Mouse (Mus musculus) liver, adult (tissue): Measurements from ENCODE around the gene Gdpd5.

Experiments used
- GATA4 ChIP-seq: IDR thresholded peaks from 2 replicates; pipeline ENCODE4 v1.6.1; 2014; ENCODE audit warnings: mild to moderate bottlenecking, low read length; ENCODE audit not compliant: insufficient replicate concordance

Gene Gdpd5

DNA sequence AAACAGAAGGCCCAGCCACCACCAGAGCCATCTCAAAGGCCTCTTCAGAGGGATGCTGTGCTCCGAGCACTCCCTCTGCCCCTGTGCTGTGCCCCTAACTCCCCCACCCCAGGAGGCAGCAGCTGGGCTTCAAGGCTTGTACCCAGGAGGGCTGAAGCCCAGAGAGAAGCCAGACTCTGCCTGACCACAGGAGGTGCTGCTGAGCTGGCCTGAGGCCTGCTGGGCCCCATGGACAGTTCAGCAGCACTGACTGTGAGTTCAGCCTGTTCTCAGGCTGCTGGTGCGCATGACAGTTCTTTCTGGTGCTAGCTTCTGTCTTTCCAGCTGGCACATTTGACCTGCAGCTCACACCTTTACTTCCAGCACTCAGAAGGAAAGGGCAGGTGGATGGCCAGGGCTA, 64.6 kb downstream of the Gdpd5 start:
- no peak for TF ChIP-seq GATA4

DNA sequence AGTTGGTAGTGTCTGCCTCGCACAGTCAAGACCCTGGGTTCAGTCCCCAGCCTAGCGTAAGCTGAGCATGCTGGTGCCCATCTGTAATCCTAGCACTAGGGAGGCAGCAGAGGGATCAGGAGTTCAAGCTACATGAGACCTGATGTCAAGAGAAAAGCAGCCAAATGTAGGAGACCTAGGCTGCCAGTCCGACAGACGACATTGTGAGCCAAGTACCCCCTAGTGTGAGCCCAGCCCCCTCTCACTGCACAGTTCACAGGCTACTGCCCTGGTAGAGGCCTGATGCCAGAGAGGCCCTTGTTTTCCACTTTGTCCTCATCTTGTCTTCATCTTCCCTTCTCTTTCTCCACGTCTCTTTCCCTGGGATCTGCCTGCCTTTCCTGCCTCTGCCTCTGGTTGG, 66.1 kb downstream of the Gdpd5 start:
- TF ChIP-seq GATA4: no peak

DNA sequence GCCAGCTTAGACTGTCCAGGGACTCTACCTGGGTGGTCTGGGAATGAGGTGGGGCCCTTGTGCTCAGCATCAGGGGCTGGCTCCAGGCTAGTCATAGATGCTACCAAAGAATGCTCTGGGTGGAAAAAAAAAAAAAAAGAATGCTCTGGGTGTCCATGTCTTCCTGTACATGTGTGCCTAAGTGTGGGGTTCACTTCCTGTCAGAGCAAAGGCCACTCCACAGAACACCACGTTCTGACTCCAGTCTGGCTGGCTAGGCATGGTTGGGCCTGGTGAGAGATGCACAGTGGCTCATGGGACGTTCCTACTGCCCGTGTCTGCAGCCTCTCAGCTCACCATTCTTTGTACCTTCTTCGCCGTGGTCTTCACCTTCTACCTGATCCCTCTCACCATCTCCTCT, 67.4 kb downstream of the Gdpd5 start:
- TF ChIP-seq GATA4: no peak

DNA sequence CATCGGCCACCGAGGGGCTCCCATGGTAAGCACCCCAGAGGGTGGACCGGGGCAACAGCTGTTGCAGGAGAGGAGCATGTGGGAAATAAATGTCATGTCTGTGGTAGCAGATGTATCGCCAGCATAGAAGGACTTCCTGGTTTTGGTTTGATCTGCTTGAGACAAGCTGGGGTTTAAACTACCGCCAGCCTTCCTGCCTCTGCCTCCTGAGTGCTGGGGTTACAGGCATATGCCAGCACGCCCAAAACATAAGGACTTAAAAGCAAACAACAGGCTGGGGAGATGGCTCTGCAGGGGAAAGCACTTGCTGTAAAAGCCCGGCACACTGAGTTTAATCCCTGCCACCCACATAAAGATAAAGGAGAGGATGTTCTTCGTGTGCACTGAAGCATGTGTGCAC, 67.8 kb downstream of the Gdpd5 start:
- TF ChIP-seq GATA4: no peak

DNA sequence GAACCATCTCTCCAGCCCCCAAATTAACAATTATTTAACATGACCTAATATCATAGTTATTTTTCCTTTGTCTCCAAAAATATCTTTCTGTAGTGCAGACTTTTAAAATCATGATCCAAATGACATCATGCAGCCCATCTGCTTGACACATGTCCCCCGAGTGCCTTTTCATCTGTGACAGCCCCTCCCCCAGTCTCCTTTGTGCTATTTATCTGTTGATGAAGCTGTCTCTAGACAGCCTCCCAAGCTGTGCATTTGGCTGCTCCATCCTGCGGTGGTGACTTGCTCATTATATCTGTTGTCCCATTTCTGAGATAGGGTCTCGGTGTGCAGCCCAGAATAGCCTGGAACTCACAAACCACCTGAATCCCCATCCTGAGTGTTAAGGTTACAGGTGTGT, 68.5 kb downstream of the Gdpd5 start:
- TF ChIP-seq GATA4: no peak

DNA sequence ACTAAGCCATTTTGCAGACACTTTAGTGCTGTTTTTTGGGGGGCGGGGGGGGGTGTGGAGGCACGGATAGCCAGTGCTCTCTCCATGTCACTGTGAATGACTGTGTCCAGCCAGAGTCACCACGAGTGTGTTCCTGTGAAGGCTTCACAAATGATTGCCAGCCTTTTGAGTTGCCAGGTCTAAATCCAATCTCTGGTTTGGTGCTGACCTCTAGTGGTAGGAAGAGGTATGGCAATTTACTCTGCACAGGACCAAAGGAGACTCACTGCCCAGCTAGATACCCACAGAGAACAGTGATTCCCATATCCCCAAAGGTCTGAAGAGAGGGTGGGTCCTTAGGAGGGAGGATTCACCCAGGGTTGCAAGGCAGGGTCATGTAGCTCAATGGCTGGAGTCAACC, 69.5 kb downstream of the Gdpd5 start:
- no peak for TF ChIP-seq GATA4

DNA sequence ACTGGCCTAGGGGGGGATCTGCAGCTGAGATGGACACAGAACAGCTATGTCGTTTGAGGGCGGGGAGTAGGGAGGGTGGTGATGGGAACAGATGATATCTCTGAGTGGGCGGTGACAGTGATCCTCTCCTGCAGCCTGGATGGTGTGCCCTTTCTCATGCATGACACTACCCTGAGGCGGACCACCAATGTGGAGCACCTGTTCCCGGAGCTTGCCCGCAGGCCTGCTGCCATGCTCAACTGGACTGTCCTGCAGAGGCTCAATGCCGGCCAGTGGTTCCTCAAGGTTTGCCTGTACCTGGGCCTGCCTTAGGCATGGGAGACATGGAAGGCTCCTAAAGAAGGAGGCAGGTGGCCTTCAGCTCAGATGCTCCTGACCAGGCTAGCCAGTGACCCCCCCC, 71.6 kb downstream of the Gdpd5 start:
- TF ChIP-seq GATA4: no peak

DNA sequence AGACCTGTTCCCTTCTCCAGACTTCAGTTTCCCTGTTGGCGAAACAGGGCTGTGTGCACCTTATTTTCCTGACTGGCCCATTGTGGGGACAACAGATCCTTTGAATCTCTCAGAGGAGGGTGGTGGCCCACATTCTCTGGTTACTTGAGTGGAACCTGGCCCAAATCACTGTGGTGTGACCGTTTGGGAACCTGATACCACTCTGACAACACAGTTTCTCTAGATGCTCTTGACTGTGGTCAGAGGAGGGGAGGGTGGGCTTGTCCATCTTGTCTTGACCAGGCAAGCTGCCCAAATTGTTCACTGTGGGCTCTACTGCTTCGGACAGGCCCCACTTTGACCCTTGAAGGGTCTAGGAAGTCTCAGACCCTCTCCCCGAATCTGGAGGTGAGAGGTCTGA, 72.8 kb downstream of the Gdpd5 start:
- no peak for TF ChIP-seq GATA4

DNA sequence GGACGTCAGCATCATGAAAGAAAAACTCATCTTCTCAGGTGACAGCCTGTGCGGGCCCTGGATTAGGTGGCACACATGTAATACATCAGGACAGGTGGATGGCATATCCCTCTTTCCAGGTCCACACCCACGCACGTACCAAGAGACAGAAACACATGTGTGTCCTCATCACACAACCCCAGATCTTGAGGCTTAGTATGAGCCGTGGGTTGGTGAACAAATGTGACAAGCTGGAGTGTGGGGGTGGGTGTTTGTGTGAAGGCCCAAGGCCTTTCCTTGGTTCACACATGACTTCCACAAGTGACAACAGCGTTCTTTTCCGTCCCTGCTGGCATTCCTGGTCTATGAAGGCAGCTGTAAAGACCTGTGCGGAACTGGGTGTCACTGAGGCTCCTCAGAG, 77.6 kb downstream of the Gdpd5 start:
- TF ChIP-seq GATA4: no peak

DNA sequence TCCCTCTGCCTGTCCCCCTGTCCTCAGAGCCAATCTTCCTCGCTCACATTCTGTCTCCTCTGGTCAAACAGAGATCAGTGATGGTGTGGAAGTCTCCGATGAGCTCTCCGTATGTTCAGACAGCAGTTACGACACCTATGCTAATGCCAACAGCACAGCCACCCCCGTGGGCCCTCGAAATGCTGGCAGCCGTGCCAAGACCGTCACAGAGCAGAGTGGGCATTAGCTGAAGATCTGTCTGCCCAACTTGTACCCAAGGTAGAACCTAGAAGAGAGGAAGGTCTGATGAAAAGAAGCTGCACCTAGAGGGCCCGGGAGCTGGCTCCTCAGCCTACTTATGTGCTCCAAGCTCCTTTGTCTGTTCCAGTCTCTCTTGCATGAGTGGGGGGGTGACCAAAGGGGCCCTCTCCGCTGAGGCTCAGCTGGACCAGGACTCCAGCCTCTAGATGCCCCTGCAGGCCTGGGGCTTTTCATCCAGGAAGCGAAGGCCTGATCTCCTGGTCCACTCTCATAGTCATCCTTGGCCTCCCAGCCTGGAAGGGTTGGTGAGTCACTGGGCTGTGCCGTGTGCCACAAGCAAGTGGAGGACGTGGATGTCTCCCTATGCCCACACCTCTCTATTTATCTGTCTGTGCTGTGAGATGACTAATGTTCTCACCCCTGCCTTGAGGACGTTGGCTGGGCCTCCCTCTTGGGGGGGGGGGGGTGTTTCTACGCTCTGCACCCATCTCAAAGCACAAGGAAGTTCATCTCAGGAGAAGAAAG, 78.9 kb downstream of the Gdpd5 start:
- TF ChIP-seq GATA4: no peak

DNA sequence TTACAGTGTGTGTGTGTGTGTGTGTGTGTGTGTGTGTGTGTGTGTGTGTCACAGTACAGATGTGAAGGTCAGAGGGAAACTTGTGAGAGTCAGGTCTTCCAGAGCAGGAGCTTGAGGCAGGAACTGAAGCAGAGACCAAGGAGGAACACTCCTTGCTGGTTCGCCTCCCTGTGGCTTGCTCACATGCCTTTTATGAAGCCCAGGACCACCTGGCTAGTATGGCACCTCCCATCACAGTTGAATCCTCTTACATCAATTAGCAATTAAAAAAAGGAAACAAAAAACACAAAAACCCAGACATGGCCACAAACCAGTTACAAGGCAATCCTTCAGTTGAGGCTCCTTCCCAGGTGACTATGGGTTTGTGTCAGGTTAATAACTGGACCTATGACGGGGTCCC, 81.9 kb downstream of the Gdpd5 start:
- TF ChIP-seq GATA4: no peak

DNA sequence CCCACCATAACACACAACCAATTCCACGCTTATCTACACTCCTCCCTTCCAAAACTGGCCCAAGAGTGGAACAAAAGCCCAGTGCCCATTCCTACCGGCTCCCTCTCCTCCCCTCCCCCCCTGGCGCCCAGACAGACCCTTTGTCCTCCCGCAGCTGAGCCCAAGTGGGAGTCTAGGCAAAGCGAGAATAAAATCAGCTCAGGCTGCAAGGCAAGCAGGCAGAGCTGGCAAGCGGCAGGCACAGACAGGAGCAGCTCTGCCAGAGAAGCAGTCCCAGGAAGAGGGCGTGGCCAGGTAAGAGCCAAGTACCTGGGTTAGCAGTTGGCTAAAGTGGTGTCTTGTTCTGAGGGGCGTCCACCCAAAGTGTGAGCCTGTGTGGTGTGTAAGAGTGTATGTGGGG, 84.6 kb downstream of the Gdpd5 start, which contains the start of gene Klhl35:
TSS of gene Klhl35 (plus strand) at position 194 of the 400 bp plus-strand sequence.
- no peak for TF ChIP-seq GATA4

DNA sequence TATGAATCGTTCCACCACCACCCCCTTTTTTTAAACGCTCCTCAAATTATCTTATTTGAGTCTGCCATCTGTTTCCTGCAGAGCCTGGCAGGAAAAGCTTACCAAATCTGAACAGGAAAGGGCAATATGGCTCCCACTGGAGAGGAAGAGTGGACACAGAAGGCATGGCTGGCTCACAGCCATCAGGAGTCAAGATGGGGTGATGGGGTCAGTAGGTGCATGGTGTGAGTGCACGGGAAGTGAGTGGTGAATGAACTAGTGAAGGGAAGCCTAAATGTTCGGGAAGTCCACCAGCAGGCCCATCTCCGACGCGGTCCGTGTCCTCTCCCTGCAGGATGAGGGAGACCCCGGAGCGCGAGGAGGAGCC, 86.7 kb downstream of the Gdpd5 start:
- TF ChIP-seq GATA4: peak; percentile 70; the same call in 1 of the 2 replicates

DNA sequence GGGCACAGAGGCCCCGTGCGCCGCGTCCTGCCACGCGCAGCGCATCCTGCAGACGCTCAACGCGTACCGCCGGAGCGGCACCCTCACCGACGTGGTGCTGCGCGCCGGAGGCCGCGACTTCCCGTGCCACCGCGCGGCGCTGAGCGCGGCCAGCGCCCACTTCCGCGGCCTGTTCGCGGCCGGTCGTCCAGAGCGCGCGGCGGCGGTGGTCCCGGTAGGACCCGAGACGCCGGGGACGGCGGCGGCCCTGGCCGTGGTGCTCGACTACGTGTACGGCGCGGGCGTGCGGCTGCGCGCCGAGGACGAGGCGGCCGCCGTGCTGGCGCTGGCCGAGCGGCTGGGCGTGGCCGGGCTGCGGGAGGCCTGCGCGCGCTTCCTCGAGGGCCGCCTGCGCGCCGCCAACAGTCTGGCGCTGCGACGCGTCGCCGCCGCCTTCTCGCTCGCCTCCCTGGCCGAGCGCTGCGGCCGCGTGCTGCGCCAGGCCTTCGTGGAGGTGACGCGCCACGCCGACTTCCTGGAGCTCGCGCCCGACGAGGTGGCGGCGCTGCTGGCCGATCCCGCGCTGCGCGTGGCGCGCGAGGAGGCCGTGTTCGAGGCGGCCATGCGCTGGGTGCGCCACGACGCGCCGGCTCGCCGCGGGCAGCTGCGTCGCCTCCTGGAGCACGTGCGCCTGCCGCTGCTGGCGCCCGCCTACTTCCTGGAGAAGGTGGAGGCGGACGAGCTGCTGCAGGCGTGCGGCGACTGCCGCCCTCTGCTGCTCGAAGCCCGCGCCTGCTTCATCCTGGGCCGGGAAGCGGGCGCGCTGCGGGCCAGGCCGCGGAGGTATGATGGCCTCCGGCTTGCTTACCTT, 87.3 kb downstream of the Gdpd5 start:
- TF ChIP-seq GATA4: no peak

DNA sequence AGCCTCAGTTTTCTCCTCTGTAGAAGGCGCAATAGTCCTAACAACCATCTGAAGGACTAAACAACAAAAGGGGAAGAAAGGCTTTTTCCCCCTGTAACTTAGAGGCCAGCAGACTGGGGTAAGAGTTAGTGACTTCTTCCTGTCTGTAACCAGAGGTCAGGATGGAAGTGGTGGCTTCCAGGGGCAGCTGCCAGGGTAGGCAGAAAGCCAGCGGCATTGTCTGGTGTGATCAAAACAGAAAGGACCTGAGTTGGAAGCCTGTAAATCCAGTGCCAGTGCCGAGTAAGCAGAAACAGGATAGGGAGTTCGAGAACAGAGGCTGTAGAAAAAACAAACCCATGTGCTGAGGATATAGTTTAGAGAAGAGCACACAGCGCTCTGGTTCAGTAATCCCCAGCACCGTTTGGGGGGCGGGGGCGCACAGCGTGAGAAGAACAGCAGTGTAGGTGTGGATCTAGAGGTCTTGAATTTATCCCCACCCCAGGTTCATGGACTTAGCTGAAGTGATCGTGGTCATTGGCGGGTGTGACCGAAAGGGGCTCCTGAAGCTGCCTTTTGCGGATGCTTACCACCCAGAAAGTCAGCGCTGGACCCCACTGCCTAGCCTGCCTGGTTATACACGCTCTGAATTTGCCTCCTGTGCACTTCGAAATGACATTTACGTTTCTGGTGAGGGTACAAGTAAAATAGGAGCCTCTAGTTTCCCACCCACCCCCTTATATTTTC, 88.6 kb downstream of the Gdpd5 start:
- no peak for TF ChIP-seq GATA4

DNA sequence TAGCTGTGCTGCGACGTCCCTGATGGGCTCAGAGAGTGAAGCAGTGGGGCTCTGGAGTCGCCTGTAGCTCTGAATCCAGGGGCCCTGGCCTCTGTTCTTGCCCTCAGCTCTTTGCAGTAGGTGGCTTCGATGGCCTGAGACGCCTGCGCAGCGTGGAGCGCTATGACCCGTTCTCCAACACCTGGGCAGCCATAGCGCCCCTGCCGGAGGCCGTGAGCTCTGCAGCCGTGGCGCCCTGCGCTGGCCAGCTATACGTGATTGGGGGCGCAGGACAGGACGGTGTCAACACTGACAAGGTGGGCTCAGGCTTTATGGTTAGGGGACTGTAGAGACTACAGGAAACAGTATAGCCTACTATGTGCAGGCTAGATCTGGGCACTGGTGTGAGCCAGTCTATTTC, 90.4 kb downstream of the Gdpd5 start:
- no peak for TF ChIP-seq GATA4
